10 mouse cellular contexts compared by ENCODE assay signal in genomic region chr4:140218853-140219852, GRCm38 (mm10). TPM values are rescaled to one million over a fixed set of nuclear protein-coding genes. Genes with fewer than 3 reads are reported as not detected.
DNase-seq lines count a peak whose midpoint lies in the region; ATAC-seq and TF ChIP-seq lines count a peak whose summit lies in the region.
"Had no signal": no experiment of that assay in that cellular context is flagged by ENCODE, and none has a peak within 500 bp of the region (broad histone marks: within the 10 kb centered on the region; RNA-seq: fewer than 3 reads in every experiment).

No protein-coding gene starts in this region.

- H3K36me3 ChIP-seq in hindbrain, embryonic 10.5 days, result no peaks in the 10 kb centered on the region
- no peaks in the 10 kb centered on the region for H3K36me3 ChIP-seq in midbrain, postnatal 0 days (ENCODE audit: insufficient read depth, low read length)
- no peaks in the 10 kb centered on the region for H3K36me3 ChIP-seq in lung, postnatal 0 days (ENCODE audit: insufficient read depth, low read length)

- 0 out of 2 replicates have a peak, but pooled peaks have one; percentile 15 for ATAC-seq in midbrain, postnatal 0 days (ENCODE audit: low FRiP score)
- no peak for ATAC-seq in inflammation-experienced regulatory T-cells, adult 6 months
- ATAC-seq in lung, postnatal 0 days, result no peak

- 27% methylated on average over 17 of the region's 17 CpGs for WGBS in cerebellum, adult 2 months
- WGBS in hindbrain, embryonic 10.5 days, result 52% methylated on average over 17 of the region's 17 CpGs
- 40% methylated on average over 17 of the region's 17 CpGs for WGBS in midbrain, postnatal 0 days
- 59% methylated on average over 16 of the region's 17 CpGs for WGBS in lung, postnatal 0 days

- no peak overlapping the region for H3K4me3 ChIP-seq in cerebellum, adult 2 months (replicated peaks; ENCODE audit: insufficient read depth, low read depth, low read length)
- no peak overlapping the region for H3K4me3 ChIP-seq in hindbrain, embryonic 10.5 days
- H3K4me3 ChIP-seq in midbrain, postnatal 0 days (ENCODE audit: low read depth, low read length), result no peak overlapping the region
- H3K4me3 ChIP-seq in lung, postnatal 0 days (ENCODE audit: low read depth, low read length), result no peak overlapping the region

- H3K4me1 ChIP-seq in cerebellum, adult 2 months (ENCODE audit: control insufficient read depth, insufficient read depth, low read length), result peaks cover 65% of the 10 kb centered on the region
- peaks cover 80% of the 10 kb centered on the region for H3K4me1 ChIP-seq in hindbrain, embryonic 10.5 days (replicated peaks)
- H3K4me1 ChIP-seq in midbrain, postnatal 0 days (ENCODE audit: insufficient read depth, low read length), result no peaks in the 10 kb centered on the region
- no peaks in the 10 kb centered on the region for H3K4me1 ChIP-seq in lung, postnatal 0 days (ENCODE audit: insufficient read depth, low read depth, low read length)

- no peaks in the 10 kb centered on the region for H3K9me3 ChIP-seq in hindbrain, embryonic 10.5 days
- H3K9me3 ChIP-seq in midbrain, postnatal 0 days (ENCODE audit: low read length), result no peaks in the 10 kb centered on the region
- H3K9me3 ChIP-seq in lung, postnatal 0 days (ENCODE audit: low read length), result no peaks in the 10 kb centered on the region

- no peak for TF ChIP-seq POLR2A in cerebellum, adult 2 months (IDR thresholded peaks at IDR 0.05; ENCODE audit: borderline replicate concordance, insufficient read depth, low read length)

- H3K27me3 ChIP-seq in cerebellum, adult 2 months (ENCODE audit: control insufficient read depth, insufficient read depth, low read length), result no peaks in the 10 kb centered on the region
- H3K27me3 ChIP-seq in hindbrain, embryonic 10.5 days (ENCODE audit: insufficient read depth, poor library complexity, severe bottlenecking), result peaks cover 43% of the 10 kb centered on the region
- no peaks in the 10 kb centered on the region for H3K27me3 ChIP-seq in midbrain, postnatal 0 days (ENCODE audit: insufficient read depth, low read length)
- no peaks in the 10 kb centered on the region for H3K27me3 ChIP-seq in lung, postnatal 0 days (replicated peaks; ENCODE audit: insufficient read depth, low read length)

- TF ChIP-seq CTCF in cerebellum, adult 2 months (IDR thresholded peaks at IDR 0.05; ENCODE audit: borderline replicate concordance, insufficient read depth, low read depth, low read length), result no peak
- TF ChIP-seq CTCF in midbrain, postnatal 0 days (IDR thresholded peaks at IDR 0.05), result no peak
- no peak for TF ChIP-seq CTCF in lung, postnatal 0 days (IDR thresholded peaks at IDR 0.05)

- no peak for TF ChIP-seq EP300 in lung, postnatal 0 days (IDR thresholded peaks at IDR 0.05)

- H3K9ac ChIP-seq in midbrain, postnatal 0 days (replicated peaks; ENCODE audit: low read length, poor library complexity, severe bottlenecking), result no peak overlapping the region
- no peak overlapping the region for H3K9ac ChIP-seq in lung, postnatal 0 days (replicated peaks; ENCODE audit: low read depth)

- DNase-seq in cerebellum, adult 2 months, result peak; percentile 49 to 67
- DNase-seq in cerebellum, adult 9-11 months, result no peak
- DNase-seq in embryo, embryonic 10 days (ENCODE audit: low spot score), result peak; percentile 42
- DNase-seq in hindbrain, embryonic 10.5 days (ENCODE audit: low spot score), result peak; percentile 84
- DNase-seq in midbrain, postnatal 0 days (ENCODE audit: low spot score), result peak; percentile 73
- no peak for DNase-seq in ovary, postnatal 36 days (ENCODE audit: low spot score)
- no peak for DNase-seq in lung, postnatal 0 days (ENCODE audit: low spot score)
- DNase-seq: gastrocnemius, postnatal 25 days; lung, postnatal 10 days had no signal

- H3K4me2 ChIP-seq in midbrain, postnatal 0 days (ENCODE audit: low read depth, low read length, poor library complexity, severe bottlenecking), result no peak overlapping the region
- no peak overlapping the region for H3K4me2 ChIP-seq in lung, postnatal 0 days (replicated peaks; ENCODE audit: low read depth, low read length)

- H3K27ac ChIP-seq in cerebellum, adult 2 months (ENCODE audit: insufficient read depth, low read length), result peak overlapping the region; percentile 60; the same call in 1 of the 2 replicates
- H3K27ac ChIP-seq in hindbrain, embryonic 10.5 days, result peak overlapping the region; percentile 88
- no peak overlapping the region for H3K27ac ChIP-seq in midbrain, postnatal 0 days (ENCODE audit: low read depth, low read length)
- H3K27ac ChIP-seq in lung, postnatal 0 days (ENCODE audit: low read length), result no peak overlapping the region

RNA-seq across cellular contexts. Expression of gene Igsf21, which starts 27.4 kb away (rescaled TPM):
- 55.2 and 63.4 TPM in 2 replicates for polyA plus RNA-seq in cerebellum, adult 2 months (2012; rRNA removed)
- polyA plus RNA-seq in hindbrain, embryonic 10.5 days (2016; fragmentation: Nextera tagmentation; extraction: Ambion mirVana), result 6.7 and 13.8 TPM in 2 replicates
- total RNA-seq in midbrain, postnatal 0 days (2014; rRNA removed), result 115 and 145 TPM in 2 replicates
- polyA plus RNA-seq in midbrain, postnatal 0 days (2015; fragmentation: Nextera tagmentation; extraction: Ambion mirVana), result 146 TPM in 2 replicates
- polyA plus RNA-seq in inflammation-experienced regulatory T-cells, adult 6 months (2017; shearing (Covaris generic)), result not detected
- 0.13 and 0.26 TPM in 2 replicates for polyA plus RNA-seq in lung, postnatal 0 days (2015; fragmentation: Nextera tagmentation; extraction: Ambion mirVana)

Comparison
In these comparisons a context has a peak if more than half of its experiments do, and no peak if none do; other contexts are left out.
1. DNase-seq: peak in cerebellum, adult 2 months (2 of 2), embryo, embryonic 10 days (single experiment), hindbrain, embryonic 10.5 days (single experiment) and midbrain, postnatal 0 days (single experiment); none in cerebellum, adult 9-11 months (single experiment), ovary, postnatal 36 days (single experiment) and lung, postnatal 0 days (single experiment).
2. H3K27ac ChIP-seq: peak in cerebellum, adult 2 months (single experiment) and hindbrain, embryonic 10.5 days (single experiment); none in midbrain, postnatal 0 days (single experiment) and lung, postnatal 0 days (single experiment).